Mouse (Mus musculus) embryonic facial prominence, embryonic 12.5 days (tissue): ENCODE measurements around the gene Stard10. TPM values are rescaled to one million over a fixed set of nuclear protein-coding genes. Genes with fewer than 3 reads are reported as not detected.

Experiments
- ATAC-seq: fragments of 200-750 bp; cut with Nextera tagmentation; 2 replicates; pipeline ENCODE4 v1.8.0; 2017; ENCODE audit not compliant: insufficient number of reproducible peaks, insufficient read depth, low FRiP score, low TSS enrichment
- H3K27ac ChIP-seq: fragments of 300-500 bp; sonication (generic); 2 replicates; pipeline ENCODE4 v1.5.1; 2016; ENCODE audit warnings: mild to moderate bottlenecking
- H3K27me3 ChIP-seq: fragments of 300-500 bp; sonication (generic); 2 replicates; pipeline ENCODE4 v1.6.1; 2016; ENCODE audit warnings: mild to moderate bottlenecking, moderate library complexity
- H3K36me3 ChIP-seq: fragments of 300-500 bp; sonication (generic); 2 replicates; pipeline ENCODE4 v1.6.1; 2016; ENCODE audit warnings: mild to moderate bottlenecking
- H3K4me1 ChIP-seq: fragments of 300-500 bp; sonication (generic); 2 replicates; pipeline ENCODE4 v1.6.1; 2016
- H3K4me2 ChIP-seq: fragments of 300-500 bp; sonication (generic); replicated peaks from 2 replicates; pipeline ENCODE4 v1.6.1; 2016; ENCODE audit warnings: mild to moderate bottlenecking, moderate library complexity
- H3K4me3 ChIP-seq: fragments of 300-500 bp; sonication (generic); 2 replicates; pipeline ENCODE4 v1.5.1; 2016; ENCODE audit warnings: mild to moderate bottlenecking
- H3K9ac ChIP-seq: fragments of 300-500 bp; sonication (generic); 2 replicates; pipeline ENCODE4 v1.6.1; 2016; ENCODE audit warnings: mild to moderate bottlenecking, moderate library complexity
- H3K9me3 ChIP-seq: fragments of 300-500 bp; sonication (generic); 2 replicates; pipeline ENCODE4 v1.6.1; 2016; ENCODE audit warnings: mild to moderate bottlenecking, moderate library complexity
- WGBS: fragments of 180-500 bp; shearing (Covaris S2); methylation state at CpG from one replicate; pipeline ENCODE4 v1.1.7; 2016; 5-methylcytosine and 5-hydroxymethylcytosine counted together
- polyA plus RNA-seq: library from polyadenylated mRNA; unstranded; fragments of >200 nt; fragmentation: Nextera tagmentation; extraction: Ambion mirVana; gene quantifications from 2 replicates; pipeline ENCODE4 v1.2.1, GENCODE M21; 2016

The Stard10 gene
- polyA plus RNA-seq, 1 experiment from 2014 or later = 19.4 TPM

DNA sequence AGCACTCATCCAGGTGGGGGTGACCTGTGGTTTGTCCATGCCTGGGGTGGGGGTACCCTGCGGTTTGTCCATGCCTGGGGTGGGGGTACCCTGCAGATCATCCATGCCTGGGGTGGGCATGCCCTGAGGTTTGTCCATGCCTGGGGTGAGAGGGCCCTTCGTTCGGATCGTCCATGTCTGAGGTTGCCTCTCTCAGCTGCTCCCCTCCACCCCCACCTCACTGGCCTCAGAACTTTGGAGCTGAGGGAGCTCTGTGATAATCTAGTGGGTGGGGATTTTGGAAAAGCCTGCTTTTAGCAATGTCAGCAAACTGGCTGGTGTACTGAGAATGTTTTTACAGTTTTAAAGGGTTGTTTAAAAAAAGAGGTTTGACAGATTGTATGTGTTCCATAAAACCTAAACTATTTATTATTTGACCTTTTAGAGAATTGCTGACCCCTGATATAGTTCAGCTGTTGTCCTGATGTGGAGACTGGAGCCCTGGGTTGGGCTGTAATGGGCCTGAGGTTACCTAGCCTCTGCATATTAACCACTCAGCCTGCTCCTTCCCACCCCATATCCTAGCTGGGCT, 75.1 kb downstream of the Stard10 start:
- Histone ChIP-seq H3K27me3 (no peaks in the 10 kb centered on the region), H3K27ac (peak overlapping the region; percentile 91), H3K9me3 (no peaks in the 10 kb centered on the region), H3K4me2 (no peak overlapping the region), H3K4me1 (peaks cover 33% of the 10 kb centered on the region), H3K36me3 (0 out of 2 replicates have a peak, but pooled peaks cover 2% of the 10 kb centered on the region), H3K9ac (no peak overlapping the region), H3K4me3 (no peak overlapping the region)
- WGBS = 59% methylated on average over 4 of the region's 4 CpGs
- no peak for ATAC-seq

GRCm38 (mm10) chr7:101393015-101393414, 76.1 kb downstream of the Stard10 start:
- Histone ChIP-seq H3K9ac (no peak overlapping the region), H3K9me3 (no peaks in the 10 kb centered on the region), H3K4me1 (peaks cover 33% of the 10 kb centered on the region), H3K4me3 (no peak overlapping the region), H3K27me3 (no peaks in the 10 kb centered on the region), H3K4me2 (no peak overlapping the region), H3K36me3 (0 out of 2 replicates have a peak, but pooled peaks cover 6% of the 10 kb centered on the region), H3K27ac (peak overlapping the region; percentile 91)
- no peak for ATAC-seq
- WGBS = 32% methylated on average over 4 of the region's 4 CpGs

DNA sequence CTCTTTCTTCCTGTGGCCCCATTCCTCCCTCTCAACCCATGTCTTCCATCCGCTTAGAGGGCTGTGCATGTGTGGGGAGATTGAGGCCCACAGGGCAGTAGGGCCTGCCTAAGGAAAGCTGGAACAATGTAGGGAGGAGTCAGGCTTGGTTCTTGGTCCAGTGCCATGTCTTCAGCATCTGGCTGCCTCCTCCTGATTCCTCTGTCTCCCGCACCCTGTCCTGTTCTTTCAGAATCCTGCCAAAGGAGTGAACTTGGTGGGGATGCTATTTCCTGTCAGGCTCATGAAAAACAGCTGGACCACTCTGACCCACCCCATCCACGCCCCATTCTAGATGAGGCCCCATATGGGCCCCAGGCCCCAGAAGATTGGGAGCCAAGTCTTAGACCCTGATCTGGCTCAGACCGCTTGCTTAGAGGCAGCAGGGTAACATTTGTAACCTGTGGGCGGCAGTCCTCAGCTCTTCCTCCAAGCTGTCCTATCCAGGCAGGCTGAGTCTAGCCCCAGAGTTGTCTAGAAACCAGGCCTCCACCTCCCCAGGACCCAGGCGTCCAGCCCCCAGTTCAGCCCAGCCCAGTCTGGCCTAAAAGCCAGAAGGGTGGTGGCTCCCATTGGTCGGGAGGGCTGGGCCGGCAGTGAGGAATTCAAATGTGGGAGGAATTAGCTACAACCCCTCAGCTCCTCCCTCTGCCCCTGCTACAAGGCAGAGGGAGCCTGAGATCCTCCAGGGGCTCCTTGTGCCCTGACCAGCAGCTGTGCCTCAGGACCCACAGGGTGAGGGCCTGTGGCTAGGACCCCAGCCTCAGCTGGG, 77.0 kb downstream of the Stard10 start:
- peak overlapping the region; percentile 13 for H3K4me3 ChIP-seq
- H3K36me3 ChIP-seq = 0 out of 2 replicates have a peak, but pooled peaks cover 6% of the 10 kb centered on the region
- H3K4me1 ChIP-seq = peaks cover 33% of the 10 kb centered on the region
- no peaks in the 10 kb centered on the region for H3K27me3 ChIP-seq
- no peaks in the 10 kb centered on the region for H3K9me3 ChIP-seq
- peak overlapping the region; percentile 28 for H3K4me2 ChIP-seq
- peak; percentile 53 for ATAC-seq
- peak overlapping the region; percentile 22; the same call in 1 of the 2 replicates for H3K9ac ChIP-seq
- H3K27ac ChIP-seq = peak overlapping the region; percentile 91
- WGBS = 28% methylated on average over 8 of the region's 8 CpGs

- WGBS = 65% methylated on average over 3 of the region's 3 CpGs
- H3K27ac ChIP-seq = peak overlapping the region; percentile 91
- H3K4me1 ChIP-seq = peaks cover 33% of the 10 kb centered on the region
- ATAC-seq = no peak
- no peaks in the 10 kb centered on the region for H3K27me3 ChIP-seq
- peak overlapping the region; percentile 22; the same call in 1 of the 2 replicates for H3K9ac ChIP-seq
- H3K4me2 ChIP-seq = peak overlapping the region; percentile 28
- 0 out of 2 replicates have a peak, but pooled peaks cover 6% of the 10 kb centered on the region for H3K36me3 ChIP-seq
- no peaks in the 10 kb centered on the region for H3K9me3 ChIP-seq
- peak overlapping the region; percentile 13 for H3K4me3 ChIP-seq
These were observed 77.7 kb downstream of the Stard10 start for GRCm38 (mm10) chr7:101394569-101394968.

- peaks cover 13% of the 10 kb centered on the region for H3K36me3 ChIP-seq
- 89% methylated on average over 2 of the region's 2 CpGs for WGBS
- ATAC-seq = 0 out of 2 replicates have a peak, but pooled peaks have one; percentile 4
- no peaks in the 10 kb centered on the region for H3K9me3 ChIP-seq
- no peak overlapping the region for H3K9ac ChIP-seq
- H3K27me3 ChIP-seq = no peaks in the 10 kb centered on the region
- H3K4me1 ChIP-seq = peaks cover 33% of the 10 kb centered on the region
- H3K4me3 ChIP-seq = peak overlapping the region; percentile 13; the same call in 1 of the 2 replicates
- peak overlapping the region; percentile 28 for H3K4me2 ChIP-seq
- no peak overlapping the region for H3K27ac ChIP-seq
These were observed 78.6 kb downstream of the Stard10 start for GRCm38 (mm10) chr7:101395471-101395870.

Other genes with a start within 250 kb of the Stard10 start
- gene Fchsd2, start 224.2 kb upstream of the Stard10 start, polyA plus RNA-seq = 29.4 and 31.5 TPM in 2 replicates
- 16.9 and 18.1 TPM in 2 replicates for gene Atg16l2, start 14.8 kb upstream of the Stard10 start, polyA plus RNA-seq
- 23.9 and 29.7 TPM in 2 replicates for gene Arap1, start 31.0 kb downstream of the Stard10 start, polyA plus RNA-seq
- gene Gm45837, start 93.8 kb downstream of the Stard10 start, polyA plus RNA-seq = not detected in 2 replicates
- gene Pde2a, start 104.6 kb downstream of the Stard10 start, polyA plus RNA-seq = 20.4 and 21.3 TPM in 2 replicates